Mouse (Mus musculus) olfactory bulb, adult 2 months (tissue): ENCODE measurements around the gene Pgd. TPM values are rescaled to one million over a fixed set of nuclear protein-coding genes. Genes with fewer than 3 reads are reported as not detected.

ENCODE experiments used
- H3K27ac ChIP-seq: fragments of 200-500 bp; 2 replicates; pipeline ENCODE4 v1.5.1; 2012; ENCODE audit warnings: low read depth, low read length; ENCODE audit not compliant: insufficient read depth
- H3K4me1 ChIP-seq: fragments of 200-500 bp; 2 replicates; pipeline ENCODE4 v1.6.1; 2012; ENCODE audit warnings: low read length; ENCODE audit not compliant: control insufficient read depth, insufficient read depth
- H3K4me3 ChIP-seq: fragments of 200-500 bp; 2 replicates; pipeline ENCODE4 v1.5.1; 2012; ENCODE audit warnings: mild to moderate bottlenecking, low read depth, low read length, moderate library complexity; ENCODE audit not compliant: insufficient read depth
- CTCF ChIP-seq: fragments of 200-500 bp; IDR thresholded peaks from 2 replicates; pipeline ENCODE4 v1.5.1; 2012; ENCODE audit warnings: low read depth, mild to moderate bottlenecking, low read length, moderate library complexity; ENCODE audit not compliant: insufficient read depth
- POLR2A ChIP-seq: fragments of 200-500 bp; IDR thresholded peaks from 2 replicates; pipeline ENCODE4 v1.6.1; 2012; ENCODE audit warnings: mild to moderate bottlenecking, low read depth, low read length, moderate library complexity; ENCODE audit not compliant: insufficient read depth
- WGBS: fragments of 180-500 bp; shearing (Covaris S2); methylation state at CpG from one replicate; pipeline ENCODE4 v1.1.7; 2018; 5-methylcytosine and 5-hydroxymethylcytosine counted together
- polyA plus RNA-seq: library from polyadenylated mRNA; stranded (reverse); fragments of >200 nt; gene quantifications from 2 replicates; pipeline ENCODE4 v1.2.4, GENCODE M21; 2012; ENCODE audit warnings: low replicate concordance; ENCODE audit not compliant: missing spikeins, insufficient read depth, insufficient read length

Gene Pgd
- polyA plus RNA-seq, 1 experiment = 246 TPM

DNA sequence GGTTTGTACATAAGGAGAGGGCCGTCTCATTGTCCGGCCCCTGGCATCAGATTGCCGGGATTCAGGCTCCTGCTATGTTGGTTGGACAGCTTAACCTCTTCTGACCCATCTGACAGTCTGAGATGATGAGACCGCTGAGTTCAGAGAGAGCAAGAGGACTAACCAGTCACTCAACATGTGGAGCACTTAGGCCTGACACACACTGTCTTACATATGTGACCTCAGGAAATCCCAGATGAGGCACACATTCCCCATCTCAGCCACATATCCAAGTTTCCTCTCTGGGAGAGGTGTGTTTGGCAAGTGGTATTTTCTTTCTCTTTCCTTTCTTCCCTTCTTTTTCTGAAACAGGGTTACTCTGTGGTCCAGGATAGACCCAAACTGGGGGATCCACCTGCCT is 21.4 kb downstream of the Pgd start:
- no peak overlapping the region for H3K27ac ChIP-seq
- no peaks in the 10 kb centered on the region for H3K4me1 ChIP-seq
- H3K4me3 ChIP-seq = no peak overlapping the region
- TF ChIP-seq CTCF (no peak), POLR2A (no peak)
- 95% methylated on average over 4 of the region's 4 CpGs for WGBS

DNA sequence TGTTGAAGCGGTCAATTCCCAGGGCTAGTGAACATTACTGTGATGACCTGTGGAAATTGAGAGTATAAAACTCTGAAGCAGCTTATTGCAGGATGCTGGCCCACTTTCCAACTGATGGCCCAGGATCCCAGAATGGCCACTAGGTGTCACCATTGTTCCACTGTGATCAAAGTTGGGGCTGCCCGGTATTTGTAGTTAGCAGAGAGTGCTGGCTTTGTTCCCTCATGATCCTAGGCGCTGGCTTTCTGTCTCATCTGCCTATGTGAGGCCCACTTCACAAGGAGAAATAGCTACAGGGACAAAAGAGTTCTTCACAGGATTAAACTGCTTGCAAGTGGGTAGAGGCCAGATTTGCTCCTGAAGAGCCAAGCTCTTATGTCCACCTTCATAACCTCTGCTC is 22.1 kb downstream of the Pgd start:
- no peak for TF ChIP-seq POLR2A
- peak; percentile 24; the same call in 1 of the 2 replicates for TF ChIP-seq CTCF
- WGBS = 9% methylated on average over 3 of the region's 3 CpGs
- no peak overlapping the region for H3K27ac ChIP-seq
- no peak overlapping the region for H3K4me3 ChIP-seq
- H3K4me1 ChIP-seq = no peaks in the 10 kb centered on the region

DNA sequence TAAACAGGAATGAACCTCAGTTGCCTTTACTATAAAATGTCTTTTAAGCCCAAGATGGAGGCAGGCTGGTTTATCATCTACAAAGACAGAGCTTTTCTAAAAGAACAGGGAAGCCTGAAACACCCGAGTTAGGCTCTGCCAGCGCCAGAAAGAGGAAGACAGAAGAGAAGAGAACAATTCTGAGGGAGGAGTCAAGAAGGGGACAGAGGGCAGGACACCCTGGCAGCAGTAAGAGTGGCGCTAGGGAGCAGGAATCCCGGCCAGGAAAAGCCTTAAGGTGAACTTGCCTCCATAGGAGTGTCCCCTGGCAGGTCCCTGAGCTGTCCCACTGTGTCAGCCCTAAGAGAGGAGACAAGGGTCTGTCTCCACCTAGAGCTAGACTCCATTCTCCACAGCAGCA is 23.0 kb downstream of the Pgd start:
- H3K4me1 ChIP-seq = no peaks in the 10 kb centered on the region
- no peak overlapping the region for H3K27ac ChIP-seq
- WGBS = 40% methylated on average over 4 of the region's 4 CpGs
- no peak overlapping the region for H3K4me3 ChIP-seq
- no peak for TF ChIP-seq CTCF
- no peak for TF ChIP-seq POLR2A

DNA sequence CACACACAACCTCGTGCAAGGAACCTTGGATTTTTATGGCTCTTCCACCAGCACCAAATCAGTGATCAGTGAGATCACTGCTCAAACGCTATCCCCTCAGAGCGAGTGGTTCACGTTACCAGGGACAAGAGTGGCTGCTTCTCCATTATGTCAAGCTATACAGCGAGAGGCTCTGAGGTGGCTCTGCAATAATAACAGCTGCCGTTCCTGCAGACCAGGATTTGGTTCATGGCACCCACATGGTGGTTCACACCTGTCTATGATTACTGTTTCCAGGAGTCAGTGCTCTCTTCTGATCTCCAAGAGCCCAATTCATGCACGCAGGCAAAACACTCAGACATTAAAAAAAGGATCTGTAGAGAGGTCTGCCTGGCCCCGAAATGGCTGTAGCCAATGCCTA is 28.1 kb downstream of the Pgd start:
- no peak for TF ChIP-seq POLR2A
- no peak for TF ChIP-seq CTCF
- H3K4me3 ChIP-seq = no peak overlapping the region
- WGBS = 91% methylated on average over 8 of the region's 8 CpGs

DNA sequence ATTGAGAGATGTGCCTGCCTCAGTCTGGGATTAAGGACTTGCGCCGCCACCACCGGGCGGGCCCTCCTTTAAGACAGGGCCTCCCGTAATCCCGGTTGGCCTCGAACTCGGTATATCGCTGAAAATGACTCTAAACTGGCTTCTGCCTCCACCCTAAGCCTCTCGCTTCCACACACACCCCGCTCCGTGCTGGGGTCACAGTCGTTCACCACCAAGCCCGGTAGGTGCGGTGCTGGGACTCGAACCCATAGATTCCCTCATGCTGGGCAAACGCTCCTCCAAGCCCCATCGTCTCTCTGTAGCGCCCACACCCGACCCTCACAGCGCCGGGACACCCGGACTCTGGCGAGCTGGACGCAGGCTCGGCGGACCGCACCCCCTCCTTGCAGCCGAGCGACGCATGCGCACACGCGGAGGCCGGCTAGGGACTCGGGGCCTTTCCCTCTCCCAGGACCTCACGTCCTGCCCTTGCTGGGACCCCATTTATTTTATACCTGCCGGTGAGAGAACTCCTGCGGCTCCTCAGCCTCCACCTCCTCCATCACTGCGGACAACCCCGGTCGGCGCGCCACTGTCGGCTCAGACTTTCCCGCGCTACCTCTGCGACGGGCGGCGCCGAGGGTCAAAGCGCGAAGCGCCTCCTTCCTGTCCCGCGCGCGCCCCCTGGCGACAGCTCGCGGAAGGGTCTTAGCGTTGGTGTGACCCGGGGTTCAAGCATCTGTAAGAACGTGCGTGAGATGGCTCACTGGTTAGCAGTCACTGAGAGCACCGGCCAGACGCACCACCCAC is 29.4 kb downstream of the Pgd start, which contains the start of gene Cenps:
Cenps (minus strand) TSS at position 648 of the 789 bp plus-strand sequence.
- H3K4me1 ChIP-seq = peaks cover 4% of the 10 kb centered on the region; the same call in 1 of the 2 replicates
- H3K4me3 ChIP-seq = peak within 1 kb of the TSS; percentile 81
- TF ChIP-seq POLR2A = 0 out of 2 replicates have a peak, but pooled peaks have one; percentile 15
- TF ChIP-seq CTCF = peak; percentile 98
- no peak within 1 kb of the TSS for H3K27ac ChIP-seq
- 1% methylated on average over 68 of the region's 68 CpGs for WGBS

More for the DNA sequence above, 28.1 kb downstream of the Pgd start:
- H3K27ac ChIP-seq = no peak overlapping the region
- peaks cover 4% of the 10 kb centered on the region; the same call in 1 of the 2 replicates for H3K4me1 ChIP-seq

DNA sequence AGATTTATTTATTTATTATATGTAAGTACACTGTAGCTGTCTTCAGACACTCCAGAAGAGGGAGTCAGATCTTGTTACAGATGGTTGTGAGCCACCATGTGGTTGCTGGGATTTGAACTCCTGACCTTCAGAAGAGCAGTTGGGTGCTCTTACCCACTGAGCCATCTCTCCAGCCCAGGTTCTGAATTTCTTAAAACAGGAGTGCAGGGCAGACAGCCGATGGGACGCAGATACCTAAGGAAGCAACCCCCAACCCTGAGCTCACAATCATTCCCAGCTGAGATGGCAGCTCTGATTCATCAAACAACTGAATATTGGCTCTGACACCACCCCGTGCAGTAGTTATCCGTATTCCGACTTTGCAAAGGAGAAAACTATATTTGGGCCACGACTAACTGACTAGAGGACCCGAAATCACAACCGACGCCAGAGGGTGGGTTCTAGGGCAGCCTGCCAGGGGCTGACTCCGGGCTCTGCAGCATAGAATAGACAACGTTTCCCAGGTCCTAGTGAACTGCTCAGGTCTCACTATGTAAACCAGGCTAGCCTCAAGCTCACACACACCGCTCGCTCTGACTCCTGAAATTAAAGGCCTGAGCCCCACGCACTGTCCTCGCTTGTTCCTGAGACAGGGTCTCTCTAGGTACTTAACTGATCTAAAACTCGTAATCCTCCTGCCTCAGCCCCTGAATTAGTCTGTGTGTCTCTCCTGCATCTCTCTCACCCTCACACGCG is 30.3 kb downstream of the Pgd start:
- 44% methylated on average over 18 of the region's 18 CpGs for WGBS
- no peak overlapping the region for H3K4me3 ChIP-seq
- no peak for TF ChIP-seq POLR2A

DNA sequence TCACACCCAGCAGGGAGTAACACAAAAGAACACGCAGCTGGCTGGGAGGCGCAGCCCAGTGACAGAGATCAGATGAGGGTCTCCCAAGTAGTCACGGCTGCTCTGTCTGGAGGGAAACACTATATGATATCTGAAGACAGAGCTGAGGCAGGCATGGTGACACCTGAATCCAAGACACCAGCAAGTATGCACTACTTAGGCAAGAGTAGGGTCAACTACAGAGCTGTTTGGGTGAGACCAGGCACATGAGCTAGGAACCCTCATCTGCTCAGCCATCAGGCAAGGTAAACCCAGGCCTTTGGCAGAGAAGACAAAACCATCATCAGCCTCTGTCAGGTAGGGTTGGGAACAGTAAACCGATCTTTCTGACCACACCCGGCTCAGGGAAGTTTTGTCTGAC is 33.2 kb downstream of the Pgd start:
- no peak overlapping the region for H3K4me3 ChIP-seq
- TF ChIP-seq CTCF (no peak), POLR2A (no peak)
- WGBS = 83% methylated on average over 5 of the region's 5 CpGs
- no peak overlapping the region for H3K27ac ChIP-seq
- peaks cover 7% of the 10 kb centered on the region for H3K4me1 ChIP-seq

More for the DNA sequence above, 30.3 kb downstream of the Pgd start:
- no peak overlapping the region for H3K27ac ChIP-seq
- peaks cover 4% of the 10 kb centered on the region; the same call in 1 of the 2 replicates for H3K4me1 ChIP-seq

DNA sequence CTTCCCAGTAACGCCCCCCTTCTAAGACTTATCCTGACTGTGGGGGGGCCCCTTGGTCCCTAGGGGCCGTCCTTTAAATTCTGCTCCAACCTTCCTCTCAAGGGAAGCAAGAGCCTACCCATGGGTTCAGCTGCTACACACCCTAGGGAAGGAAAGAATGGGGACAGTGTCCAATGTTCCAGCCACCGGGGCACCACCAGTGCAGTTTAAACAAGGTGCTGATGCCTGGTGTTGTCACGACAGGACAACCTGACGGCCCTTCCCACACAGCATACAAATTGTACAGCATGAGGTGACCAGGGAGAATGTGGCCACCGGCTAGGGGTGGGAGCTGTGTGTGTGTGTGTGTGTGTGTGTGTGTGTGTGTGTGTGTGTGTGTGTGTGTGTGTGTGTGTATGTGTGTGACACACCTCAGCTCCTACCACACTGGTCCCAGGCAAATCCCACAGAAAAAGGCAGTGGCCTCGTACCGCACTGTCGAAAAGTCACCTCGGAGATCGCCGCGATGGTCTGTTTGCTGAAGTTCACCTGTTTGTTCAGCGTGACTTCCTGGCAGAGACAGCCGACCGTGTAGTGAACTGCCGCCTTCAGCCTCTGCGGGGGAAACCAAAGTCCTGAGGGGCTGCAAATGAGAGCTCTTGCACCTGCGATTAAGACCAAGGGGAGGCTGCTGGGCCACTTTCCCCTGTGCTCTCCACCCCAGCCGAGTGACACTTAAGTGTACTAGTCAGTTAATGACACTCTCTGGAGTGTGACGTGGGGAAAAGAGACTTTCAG is 34.6 kb downstream of the Pgd start:
- Histone ChIP-seq H3K4me1 (peaks cover 21% of the 10 kb centered on the region), H3K27ac (no peak overlapping the region), H3K4me3 (no peak overlapping the region)
- TF ChIP-seq POLR2A (no peak), CTCF (no peak)
- 91% methylated on average over 21 of the region's 21 CpGs for WGBS
